Mouse (Mus musculus): ENCODE data around the gene Ptms. TPM values are rescaled to one million over a fixed set of nuclear protein-coding genes. Genes with fewer than 3 reads are reported as not detected.

Ptms gene
- 233 and 243 TPM in 2 replicates for polyA plus RNA-seq (2016; fragmentation: Nextera tagmentation; extraction: Ambion mirVana)

DNA sequence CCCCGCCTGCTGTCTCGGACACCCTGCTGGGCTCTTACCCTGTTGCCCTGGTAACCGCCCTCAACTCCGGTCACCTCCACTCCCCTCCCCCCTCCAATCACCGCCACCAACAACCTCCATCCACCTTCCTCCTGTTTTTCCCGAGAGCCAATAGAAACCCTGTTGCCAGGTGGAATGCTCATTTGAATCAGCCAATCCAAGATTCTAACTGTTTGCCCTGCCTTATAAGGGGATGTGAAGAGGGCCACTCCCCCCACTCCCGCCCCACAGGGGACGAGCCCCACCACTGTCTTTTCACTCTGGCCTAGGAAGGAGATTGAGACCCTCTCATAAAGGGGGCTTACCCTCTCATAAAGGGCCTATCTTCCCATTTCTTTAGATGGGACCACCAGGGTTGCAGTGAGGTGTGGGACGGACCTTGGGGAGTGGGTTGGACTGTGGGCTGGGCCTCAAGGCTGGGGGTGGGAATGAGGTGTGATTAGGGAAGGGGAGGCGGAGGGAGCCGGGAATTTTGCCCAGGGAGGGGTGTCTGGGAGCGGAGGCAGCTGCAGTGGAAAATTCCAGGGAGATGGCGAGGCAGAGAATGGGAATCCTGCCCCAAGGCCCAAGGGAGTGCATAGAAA lies at the start of gene Ptms:
Ptms (minus strand) TSS at position 409 of the 623 bp plus-strand sequence.
- Histone ChIP-seq H3K4me2 (peak within 1 kb of the TSS; percentile 96), H3K27me3 (replicated peaks) (no peaks in the 10 kb centered on the region), H3K27ac (ENCODE audit: poor library complexity, severe bottlenecking) (peak within 1 kb of the TSS; percentile 100), H3K9me3 (replicated peaks) (no peaks in the 10 kb centered on the region), H3K4me3 (peak within 1 kb of the TSS; percentile 34), H3K9ac (peak within 1 kb of the TSS; percentile 60; the same call in 1 of the 2 replicates), H3K36me3 (peaks cover under 1% of the 10 kb centered on the region; the same call in 1 of the 2 replicates), H3K4me1 (replicated peaks) (peaks cover 45% of the 10 kb centered on the region)
- ATAC-seq (ENCODE audit: insufficient number of reproducible peaks, low FRiP score): peak; percentile 83
- under 1% methylated on average over 13 of the region's 13 CpGs for WGBS

DNA sequence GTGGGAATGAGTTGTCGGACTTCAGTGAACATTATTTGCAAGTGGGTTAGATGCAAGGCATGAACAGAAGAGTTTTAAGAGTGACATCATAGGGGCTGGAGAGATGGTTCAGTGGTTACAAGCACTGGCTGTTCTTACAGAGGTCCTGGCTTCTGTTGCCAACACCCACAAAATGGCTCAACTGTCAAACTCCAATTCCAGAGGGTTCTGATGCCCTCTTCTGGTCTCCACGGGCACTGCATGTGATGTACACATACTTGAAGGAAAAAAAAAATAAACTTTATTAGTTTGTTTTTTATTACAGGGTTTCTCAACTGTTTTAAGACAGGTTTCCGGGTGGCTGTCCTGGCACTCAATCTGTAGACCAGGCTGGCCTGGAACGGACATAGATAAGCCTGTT lies 47.9 kb upstream of the Ptms start:
- no peak for ATAC-seq (ENCODE audit: insufficient number of reproducible peaks, low FRiP score)
- 63% methylated on average over 4 of the region's 4 CpGs for WGBS

DNA sequence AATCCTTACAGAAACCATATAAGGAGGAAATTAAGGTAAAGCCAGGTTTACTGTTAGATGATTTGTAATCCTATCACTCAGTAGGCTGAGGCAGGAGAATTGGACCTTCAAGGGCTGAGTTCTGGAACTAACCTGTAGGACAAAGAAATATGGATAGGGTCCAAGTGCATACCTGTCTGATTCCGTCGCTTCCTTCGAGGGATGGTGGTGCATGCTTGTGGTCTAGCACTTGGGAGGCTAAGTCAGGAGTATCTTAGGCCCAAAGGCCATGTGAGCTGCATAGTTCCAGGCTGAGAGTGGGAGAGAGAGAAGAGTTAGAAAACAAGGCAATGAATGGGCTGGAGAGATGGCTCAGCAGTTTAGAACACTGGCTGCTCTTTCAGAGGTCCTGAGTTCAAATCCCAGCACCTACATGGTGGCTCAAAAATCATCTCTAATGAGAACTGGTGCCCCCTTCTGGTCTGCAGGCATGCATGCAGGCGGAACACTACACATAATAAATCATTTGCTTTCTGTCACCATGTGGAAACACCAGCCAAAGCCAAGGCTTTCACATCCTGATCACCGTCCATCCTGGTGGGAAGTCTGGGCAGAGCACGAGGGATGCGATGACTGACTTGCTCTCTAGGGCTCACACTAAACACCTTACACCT lies 46.7 kb upstream of the Ptms start:
- ATAC-seq (ENCODE audit: insufficient number of reproducible peaks, low FRiP score): no peak
- no peaks in the 10 kb centered on the region; the same call in 1 of the 2 replicates for H3K9me3 ChIP-seq (replicated peaks)
- H3K27ac ChIP-seq (ENCODE audit: poor library complexity, severe bottlenecking): no peak overlapping the region
- peak overlapping the region; percentile 90; the same call in 1 of the 2 replicates for H3K4me3 ChIP-seq
- WGBS: 95% methylated on average over 7 of the region's 7 CpGs
- H3K9ac ChIP-seq: no peak overlapping the region
- no peaks in the 10 kb centered on the region for H3K27me3 ChIP-seq (replicated peaks)
- peaks cover 25% of the 10 kb centered on the region for H3K4me1 ChIP-seq (replicated peaks)
- peak overlapping the region; percentile 98 for H3K4me2 ChIP-seq
- peaks cover 23% of the 10 kb centered on the region for H3K36me3 ChIP-seq

More for the DNA sequence above, 47.9 kb upstream of the Ptms start:
- no peak overlapping the region for H3K27ac ChIP-seq (ENCODE audit: poor library complexity, severe bottlenecking)
- no peaks in the 10 kb centered on the region; the same call in 1 of the 2 replicates for H3K9me3 ChIP-seq (replicated peaks)
- H3K4me1 ChIP-seq (replicated peaks): peaks cover 15% of the 10 kb centered on the region
- H3K36me3 ChIP-seq: peaks cover 11% of the 10 kb centered on the region
- H3K4me3 ChIP-seq: no peak overlapping the region
- H3K27me3 ChIP-seq (replicated peaks): no peaks in the 10 kb centered on the region
- no peak overlapping the region for H3K4me2 ChIP-seq
- H3K9ac ChIP-seq: no peak overlapping the region

- Histone ChIP-seq H3K9me3 (replicated peaks) (no peaks in the 10 kb centered on the region; the same call in 1 of the 2 replicates), H3K4me1 (replicated peaks) (peaks cover 25% of the 10 kb centered on the region), H3K9ac (peak overlapping the region; percentile 88), H3K4me2 (peak overlapping the region; percentile 98), H3K27ac (ENCODE audit: poor library complexity, severe bottlenecking) (peak overlapping the region; percentile 89), H3K36me3 (peaks cover 31% of the 10 kb centered on the region), H3K27me3 (replicated peaks) (no peaks in the 10 kb centered on the region), H3K4me3 (peak overlapping the region; percentile 90)
- no peak for ATAC-seq (ENCODE audit: insufficient number of reproducible peaks, low FRiP score)
- 14% methylated on average over 15 of the region's 15 CpGs for WGBS
These were observed 45.8 kb upstream of the Ptms start for GRCm38 (mm10) chr6:124965747-124966146.

DNA sequence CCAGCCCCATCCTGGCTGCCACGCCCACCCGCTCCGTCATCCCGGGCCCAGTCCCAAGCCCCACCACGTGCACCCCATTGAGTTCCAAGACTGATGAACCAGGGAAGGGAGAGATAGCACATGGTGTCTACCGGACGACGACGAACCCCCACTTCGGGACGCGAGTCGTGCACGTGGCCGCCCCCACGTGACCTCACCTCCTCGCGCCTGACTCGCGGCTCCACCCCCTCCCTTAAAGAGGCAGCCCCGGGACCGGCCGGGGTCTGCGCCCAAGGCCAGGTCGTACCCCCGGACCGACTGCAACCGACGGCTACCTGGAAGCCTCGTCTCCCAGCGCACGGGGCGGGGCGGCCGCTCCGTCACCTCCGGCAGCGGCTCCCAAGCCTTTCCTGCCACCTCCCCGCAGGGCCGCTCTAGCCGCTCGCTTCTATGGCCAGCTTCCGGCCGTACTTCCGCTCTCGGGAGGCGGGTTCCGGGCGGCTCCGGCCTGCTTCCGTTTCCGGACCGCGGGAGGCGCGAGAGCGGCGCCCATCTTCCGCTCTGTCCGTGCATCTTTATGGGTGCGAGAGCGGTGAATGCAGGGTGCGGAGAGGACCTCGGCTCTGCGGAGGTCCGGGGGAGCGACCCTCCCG lies 45.3 kb upstream of the Ptms start, which contains the start of gene Cops7a:
Cops7a (minus strand) TSS at position 451 of the 632 bp plus-strand sequence.
- Histone ChIP-seq H3K4me2 (peak within 1 kb of the TSS; percentile 98), H3K4me1 (replicated peaks) (peaks cover 25% of the 10 kb centered on the region), H3K9ac (peak within 1 kb of the TSS; percentile 88), H3K4me3 (peak within 1 kb of the TSS; percentile 90), H3K27me3 (replicated peaks) (no peaks in the 10 kb centered on the region), H3K9me3 (replicated peaks) (no peaks in the 10 kb centered on the region; the same call in 1 of the 2 replicates), H3K36me3 (peaks cover 36% of the 10 kb centered on the region), H3K27ac (ENCODE audit: poor library complexity, severe bottlenecking) (peak within 1 kb of the TSS; percentile 89)
- ATAC-seq (ENCODE audit: insufficient number of reproducible peaks, low FRiP score): peak; percentile 96
- WGBS: under 1% methylated on average over 67 of the region's 68 CpGs

DNA sequence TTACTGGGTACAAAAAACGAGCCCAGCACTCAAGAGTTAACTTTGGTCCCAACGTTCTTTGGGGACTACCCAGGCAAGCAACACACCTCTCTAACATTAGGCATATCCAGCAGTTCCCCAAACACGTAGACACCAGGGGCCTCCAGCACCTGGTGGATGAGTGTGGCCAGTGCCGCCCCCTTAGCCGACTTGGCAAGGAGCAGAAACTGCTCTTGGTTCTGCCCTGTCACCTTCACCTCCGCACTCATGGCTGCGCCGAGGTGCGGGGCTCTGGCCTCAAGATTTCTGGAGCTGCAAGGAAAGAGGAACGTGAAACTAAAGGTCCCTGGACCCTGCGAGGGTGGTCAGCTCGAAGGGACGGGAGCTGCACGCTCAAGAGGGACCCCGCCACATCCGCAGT lies 44.7 kb upstream of the Ptms start:
- peak overlapping the region; percentile 98 for H3K4me2 ChIP-seq
- ATAC-seq (ENCODE audit: insufficient number of reproducible peaks, low FRiP score): 0 out of 2 replicates have a peak, but pooled peaks have one; percentile 9
- no peaks in the 10 kb centered on the region for H3K27me3 ChIP-seq (replicated peaks)
- H3K9me3 ChIP-seq (replicated peaks): no peaks in the 10 kb centered on the region; the same call in 1 of the 2 replicates
- 34% methylated on average over 16 of the region's 16 CpGs for WGBS
- peak overlapping the region; percentile 89 for H3K27ac ChIP-seq (ENCODE audit: poor library complexity, severe bottlenecking)
- H3K9ac ChIP-seq: peak overlapping the region; percentile 88
- peak overlapping the region; percentile 90 for H3K4me3 ChIP-seq
- peaks cover 25% of the 10 kb centered on the region for H3K4me1 ChIP-seq (replicated peaks)
- H3K36me3 ChIP-seq: peaks cover 42% of the 10 kb centered on the region

GRCm38 (mm10) chr6:124961021-124961420 lies 41.1 kb upstream of the Ptms start:
- Histone ChIP-seq H3K27ac (ENCODE audit: poor library complexity, severe bottlenecking) (no peak overlapping the region), H3K36me3 (peaks cover 60% of the 10 kb centered on the region), H3K4me2 (no peak overlapping the region), H3K4me3 (no peak overlapping the region), H3K4me1 (replicated peaks) (peaks cover 22% of the 10 kb centered on the region), H3K27me3 (replicated peaks) (no peaks in the 10 kb centered on the region), H3K9me3 (replicated peaks) (no peaks in the 10 kb centered on the region), H3K9ac (no peak overlapping the region)
- ATAC-seq (ENCODE audit: insufficient number of reproducible peaks, low FRiP score): no peak
- WGBS: 89% methylated on average over 12 of the region's 12 CpGs

DNA sequence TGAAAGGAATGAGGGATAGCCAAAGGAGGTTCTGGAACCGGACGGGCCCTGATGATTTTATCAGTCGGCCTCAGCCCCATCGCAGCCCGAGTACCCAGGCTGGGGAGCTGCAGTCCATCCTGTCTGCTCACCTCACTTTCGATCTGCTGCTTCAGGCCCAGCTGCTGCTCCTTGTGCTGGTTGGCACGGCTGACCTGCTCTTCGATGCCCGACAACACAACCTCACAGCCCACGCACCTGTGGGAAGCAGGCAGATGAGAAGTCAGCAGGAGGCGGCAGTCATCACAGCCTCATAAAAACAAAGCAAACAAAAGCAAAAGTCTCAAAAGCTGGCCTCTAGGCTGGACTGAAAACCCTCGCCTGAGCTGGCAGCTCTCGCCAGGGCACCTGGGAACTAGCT lies 40.1 kb upstream of the Ptms start:
- ATAC-seq (ENCODE audit: insufficient number of reproducible peaks, low FRiP score): no peak
- no peak overlapping the region for H3K9ac ChIP-seq
- H3K27ac ChIP-seq (ENCODE audit: poor library complexity, severe bottlenecking): no peak overlapping the region
- H3K4me3 ChIP-seq: no peak overlapping the region
- H3K36me3 ChIP-seq: peaks cover 70% of the 10 kb centered on the region
- H3K4me1 ChIP-seq (replicated peaks): peaks cover 19% of the 10 kb centered on the region
- no peaks in the 10 kb centered on the region for H3K9me3 ChIP-seq (replicated peaks)
- no peak overlapping the region for H3K4me2 ChIP-seq
- 94% methylated on average over 13 of the region's 13 CpGs for WGBS
- H3K27me3 ChIP-seq (replicated peaks): no peaks in the 10 kb centered on the region

- Histone ChIP-seq H3K27me3 (replicated peaks) (no peaks in the 10 kb centered on the region), H3K27ac (ENCODE audit: poor library complexity, severe bottlenecking) (no peak overlapping the region), H3K36me3 (peaks cover 70% of the 10 kb centered on the region), H3K9ac (no peak overlapping the region), H3K9me3 (replicated peaks) (no peaks in the 10 kb centered on the region), H3K4me3 (no peak overlapping the region), H3K4me2 (no peak overlapping the region), H3K4me1 (replicated peaks) (peaks cover 10% of the 10 kb centered on the region; the same call in 1 of the 2 replicates)
- no peak for ATAC-seq (ENCODE audit: insufficient number of reproducible peaks, low FRiP score)
- WGBS: 87% methylated on average over 3 of the region's 3 CpGs
These were observed 38.2 kb upstream of the Ptms start for GRCm38 (mm10) chr6:124958127-124958526.

DNA sequence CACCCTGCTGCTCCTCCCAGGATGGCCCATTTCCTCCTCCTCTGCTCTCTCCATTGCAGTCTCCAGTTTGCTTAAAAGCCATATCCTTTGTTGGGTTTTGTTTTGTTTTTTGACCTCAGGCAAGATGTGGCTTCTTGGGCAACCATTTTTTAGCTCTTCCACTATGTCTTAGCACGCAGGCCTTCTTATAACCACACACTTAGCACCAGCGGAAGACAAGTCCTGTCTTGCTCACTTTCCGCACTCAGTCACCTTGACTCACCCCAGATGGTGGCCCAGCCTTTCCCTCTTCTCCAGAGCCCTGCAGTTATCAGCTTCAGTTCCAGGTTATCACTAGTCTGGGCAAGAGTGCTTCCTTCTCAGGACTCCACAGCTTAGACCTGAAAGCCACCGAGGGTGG lies 35.3 kb upstream of the Ptms start:
- 85% methylated on average over 4 of the region's 4 CpGs for WGBS
- no peak overlapping the region for H3K4me3 ChIP-seq
- peaks cover 45% of the 10 kb centered on the region for H3K36me3 ChIP-seq
- H3K9me3 ChIP-seq (replicated peaks): peaks cover 13% of the 10 kb centered on the region
- no peaks in the 10 kb centered on the region for H3K4me1 ChIP-seq (replicated peaks)
- no peak overlapping the region for H3K9ac ChIP-seq
- ATAC-seq (ENCODE audit: insufficient number of reproducible peaks, low FRiP score): no peak
- no peaks in the 10 kb centered on the region for H3K27me3 ChIP-seq (replicated peaks)
- no peak overlapping the region for H3K4me2 ChIP-seq
- H3K27ac ChIP-seq (ENCODE audit: poor library complexity, severe bottlenecking): no peak overlapping the region
